Comparison of ENCODE assay signal across 15 mouse cellular contexts in the genomic region with DNA sequence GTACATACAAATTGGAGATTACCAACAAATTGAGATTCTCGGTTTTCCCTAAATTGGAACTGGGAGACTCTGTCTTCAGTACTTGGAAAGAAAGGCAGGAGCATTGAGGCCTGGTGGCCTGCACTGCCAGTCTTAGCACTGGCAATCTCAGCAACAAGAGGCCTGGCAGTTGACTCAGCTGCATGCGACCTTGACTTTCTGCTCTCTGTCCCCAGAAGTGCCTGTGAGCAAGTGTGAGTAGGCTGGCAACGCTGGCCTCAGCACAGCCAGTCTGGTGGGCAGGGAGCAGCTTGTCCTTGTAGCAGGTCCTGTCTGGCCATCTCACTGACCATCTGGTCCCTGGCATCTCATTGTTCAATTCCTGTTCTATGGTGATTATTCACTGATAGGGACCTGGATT. TPM values are rescaled to one million over a fixed set of nuclear protein-coding genes. Genes with fewer than 3 reads are reported as not detected.
DNase-seq lines count a peak whose midpoint lies in the region; ATAC-seq lines count a peak whose summit lies in the region.
"Had no signal": no experiment of that assay in that cellular context is flagged by ENCODE, and none has a peak within 500 bp of the region (broad histone marks: within the 10 kb centered on the region; RNA-seq: fewer than 3 reads in every experiment).

No protein-coding gene starts in this region.

- DNase-seq in heart, adult 8-10 months (ENCODE audit: low spot score) = peak; percentile 27
- no peak for DNase-seq in heart, postnatal 25 days (ENCODE audit: low spot score)
- peak; percentile 92 to 93 for DNase-seq in adrenal gland, adult (ENCODE audit: inconsistent age in 2 of 2, low spot score in 1 of 2)
- DNase-seq in adrenal gland, adult 8-10 months = peak; percentile 86
- DNase-seq in brain, adult 2 months (ENCODE audit: low read depth, low spot score) = peak; percentile 19
- DNase-seq in testis, postnatal 14 days (ENCODE audit: low spot score) = no peak
- DNase-seq: gastrocnemius, adult 2 months; kidney, adult 18-20 months; left cerebral cortex, postnatal 4 days; lung, embryonic 14.5 days; right cerebral cortex, postnatal 14 days; spleen, adult 18-20 months; thymus, postnatal 14 days had no signal

- ATAC-seq in frontal cortex, adult (ENCODE audit: low TSS enrichment) = no peak
- ATAC-seq: inflammation-experienced regulatory T-cells, adult 6 months had no signal

- intact Hi-C loops in heart, postnatal 25 days (cut with DNase I) = no loop called here

RNA-seq across cellular contexts. Expression of gene Ubr4, which starts 58.9 kb away (rescaled TPM):
- total RNA-seq in heart, adult 8-10 months (2022) = 100 to 1,000 TPM; 103 to 136 (median 112) TPM
- total RNA-seq in heart, postnatal 25 days (2021) = 10 to 100 TPM; 87.4 to 98.3 TPM
- 100 to 1,000 TPM; 130 to 207 (median 167) TPM for total RNA-seq in adrenal gland, adult 8-10 months (2022)

RNA-seq across cellular contexts. Expression of gene Emc1, which starts 59.0 kb away (rescaled TPM):
- total RNA-seq in heart, adult 8-10 months (2022) = 10 to 100 TPM; 44.8 to 58.9 (median 48.6) TPM
- total RNA-seq in heart, postnatal 25 days (2021) = 10 to 100 TPM; 42.0 to 45.1 TPM
- total RNA-seq in adrenal gland, adult 8-10 months (2022) = 100 to 1,000 TPM in 1 of 4 experiments, 10 to 100 TPM in 3; 68.1 to 102 (median 84.3) TPM

RNA-seq across cellular contexts. Expression of gene Mrto4, which starts 59.0 kb away (rescaled TPM):
- total RNA-seq in heart, adult 8-10 months (2022) = 10 to 100 TPM; 24.7 to 32.0 (median 29.1) TPM
- total RNA-seq in heart, postnatal 25 days (2021) = 10 to 100 TPM; 30.1 to 30.5 TPM
- total RNA-seq in adrenal gland, adult 8-10 months (2022) = 10 to 100 TPM; 61.8 to 65.3 (median 63.0) TPM

Comparison
In these comparisons a context has a peak if more than half of its experiments do, and no peak if none do; other contexts are left out.
1. DNase-seq: peak in heart, adult 8-10 months (single experiment), adrenal gland, adult (2 of 2), adrenal gland, adult 8-10 months (single experiment) and brain, adult 2 months (single experiment); none in heart, postnatal 25 days (single experiment) and testis, postnatal 14 days (single experiment).